Mouse (Mus musculus): ENCODE measurements at regions not wholly inside any gene's neighbourhood (a gene's known extent, or its start where the extent isn't known, plus 50 kb on each side); places are given as distances from the start of the nearest gene placed in this dataset.
A peak's percentile ranks its signal among the peaks of the same experiment; 100 is the strongest.

GRCm38 (mm10) chr1:137738157-137738851 is 437.2 kb downstream of the Ptprc start:
- DNase-seq = no peak

DNA sequence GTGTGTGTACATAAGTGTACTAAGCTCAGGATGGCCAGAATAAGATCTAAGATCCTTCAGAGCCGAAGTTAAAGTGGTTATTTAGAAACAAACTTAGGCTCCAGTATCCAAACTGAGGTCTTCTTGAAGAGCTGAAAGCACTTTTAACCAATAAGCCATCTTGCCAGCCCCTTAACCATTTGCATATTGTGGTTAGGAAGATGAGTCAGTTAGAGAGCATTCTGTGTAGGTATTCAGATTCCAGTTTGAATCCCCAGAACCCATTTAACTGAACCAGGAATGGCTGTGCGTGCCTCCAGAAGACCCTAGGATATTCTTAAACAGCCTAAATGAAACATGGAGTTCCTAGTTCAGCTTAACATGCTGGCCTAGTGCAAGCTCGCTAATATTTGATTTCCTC is 471.6 kb downstream of the Ptprc start:
- DNase-seq = no peak

DNA sequence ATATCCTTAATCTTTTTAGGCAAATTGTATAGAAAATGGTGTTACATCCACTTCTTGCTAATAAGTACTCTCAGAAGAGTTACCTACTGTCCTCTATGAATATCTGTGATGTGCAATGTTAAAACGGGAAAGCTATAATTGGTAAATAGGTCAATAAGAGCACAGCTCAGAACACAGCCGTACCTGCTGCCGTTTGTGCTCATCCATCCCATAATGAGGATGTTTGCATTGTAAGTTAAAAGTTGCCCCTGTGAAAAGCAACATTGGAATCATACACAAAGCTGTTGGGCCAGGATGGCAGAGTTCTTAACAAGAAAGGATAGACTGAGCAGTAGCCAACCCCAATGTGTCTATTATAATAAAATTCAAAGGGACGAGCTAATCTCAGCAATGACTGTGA is 476.6 kb downstream of the Ptprc start:
- DNase-seq = no peak

- no peak for DNase-seq
These were observed 478.2 kb downstream of the Ptprc start for GRCm38 (mm10) chr1:137697289-137697688.

DNA sequence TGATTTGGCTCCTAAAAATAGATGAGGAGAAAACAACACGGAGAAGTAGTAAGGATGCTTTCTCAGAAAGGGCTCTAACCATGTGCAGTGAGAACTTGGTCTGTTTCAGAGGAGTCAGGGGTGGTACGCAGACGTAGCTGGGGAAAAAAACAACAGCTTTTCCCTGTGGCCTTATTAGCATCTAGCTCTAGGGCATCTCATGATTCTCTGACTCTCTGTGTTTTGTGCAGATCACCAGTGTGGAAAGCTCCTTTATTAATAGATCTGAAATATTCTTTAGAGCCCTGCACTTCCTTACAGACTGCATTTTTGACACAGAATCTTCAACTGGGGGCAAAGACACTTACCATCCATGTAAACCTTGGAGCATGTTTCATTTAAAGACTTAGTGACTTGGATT is 478.7 kb downstream of the Ptprc start:
- no peak for DNase-seq

DNA sequence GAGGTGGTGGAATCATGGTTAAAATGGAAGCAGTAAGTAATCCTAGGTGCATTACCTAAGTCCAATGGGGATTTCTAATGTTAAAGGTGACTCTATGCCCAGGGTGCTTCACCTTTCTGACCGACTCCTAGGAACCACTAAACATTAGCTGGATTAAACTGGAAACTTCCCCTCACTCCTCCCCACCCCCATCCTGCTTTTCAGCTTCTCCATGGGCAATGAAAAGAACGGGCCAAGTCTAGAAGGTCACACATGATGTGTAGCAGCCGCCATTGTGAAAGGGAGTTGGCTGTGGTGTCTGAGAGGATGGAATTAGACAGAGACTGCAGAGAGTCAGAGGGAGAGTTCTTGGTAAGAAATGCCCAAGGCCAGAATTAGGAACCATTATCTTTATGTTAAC is 479.8 kb downstream of the Ptprc start:
- DNase-seq = peak in 1 of 2 experiments; percentile 3

DNA sequence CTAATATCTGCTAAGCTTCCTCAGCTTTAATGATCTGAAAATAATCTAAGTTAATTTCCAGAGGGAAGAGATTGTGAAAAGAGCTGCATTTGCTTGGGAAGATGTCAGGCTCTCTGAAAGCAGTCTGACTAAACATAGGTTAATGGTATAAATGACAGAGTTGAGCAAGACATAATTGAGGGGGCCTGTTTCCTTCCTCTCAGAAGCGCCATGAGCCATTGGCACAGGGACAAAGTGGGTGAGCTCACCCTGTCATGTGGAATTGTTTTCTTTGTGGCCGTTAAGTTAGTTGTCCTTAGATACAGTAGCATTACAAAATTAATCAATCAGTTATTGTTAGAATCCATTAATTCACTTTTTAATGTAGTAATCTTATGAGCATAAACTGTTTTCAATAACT is 483.0 kb downstream of the Ptprc start:
- peak in 1 of 2 experiments; percentile 10 for DNase-seq

DNA sequence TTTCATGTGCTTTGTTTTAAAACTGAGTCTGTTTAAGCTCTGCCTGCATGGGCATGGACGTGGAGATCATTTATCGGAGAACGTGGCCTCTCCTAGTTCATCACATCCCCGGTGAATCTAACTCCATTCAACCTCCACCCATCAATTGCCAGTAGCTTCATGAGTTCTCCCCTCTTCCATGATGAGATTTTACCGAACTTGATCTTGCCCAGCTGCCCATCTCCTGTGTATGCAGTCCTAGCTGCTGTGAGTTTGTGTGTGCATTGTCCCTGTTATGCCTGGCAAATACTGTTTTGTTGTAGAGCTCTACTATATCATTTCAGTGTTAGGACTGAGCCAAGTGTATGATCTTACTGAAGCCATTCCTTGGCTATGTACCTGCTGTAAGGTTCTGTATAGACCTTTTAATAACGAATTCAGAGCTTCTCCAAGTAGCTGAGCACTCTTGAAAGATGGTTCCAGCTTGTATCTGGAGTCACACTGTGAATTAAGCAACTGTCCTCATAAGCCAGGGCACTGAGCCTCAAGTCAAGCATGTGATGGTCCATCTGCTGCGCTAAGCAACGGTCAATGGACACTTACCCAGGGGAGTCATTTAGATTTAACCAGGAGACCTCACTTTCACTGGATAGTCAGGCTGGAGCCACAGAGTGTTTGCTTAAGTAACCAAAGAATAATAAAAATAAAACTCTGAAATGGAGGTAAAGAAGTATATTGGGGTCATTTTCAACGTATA is 484.5 kb downstream of the Ptprc start:
- DNase-seq = no peak

DNA sequence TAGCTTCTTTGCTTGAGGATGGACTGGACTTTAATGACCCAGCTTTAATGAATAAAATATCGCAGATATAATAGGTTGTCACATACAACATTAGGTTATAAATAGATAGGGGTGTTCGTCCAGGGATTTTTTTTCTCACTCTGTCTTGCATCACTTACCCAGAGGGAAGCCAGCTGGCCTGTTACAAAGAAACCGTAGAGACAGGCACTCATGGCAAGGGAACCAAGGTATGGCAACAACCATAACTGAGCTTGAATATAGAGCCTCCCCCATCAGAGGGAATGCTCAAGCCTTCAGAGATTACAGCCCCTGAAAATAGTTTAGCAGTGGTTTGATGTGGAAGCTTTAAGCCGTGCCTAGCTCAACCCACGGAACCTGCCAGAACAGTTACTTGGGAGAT is 504.9 kb downstream of the Ptprc start:
- DNase-seq = no peak

GRCm38 (mm10) chr1:137669849-137670248 is 505.7 kb downstream of the Ptprc start:
- no peak for DNase-seq

DNA sequence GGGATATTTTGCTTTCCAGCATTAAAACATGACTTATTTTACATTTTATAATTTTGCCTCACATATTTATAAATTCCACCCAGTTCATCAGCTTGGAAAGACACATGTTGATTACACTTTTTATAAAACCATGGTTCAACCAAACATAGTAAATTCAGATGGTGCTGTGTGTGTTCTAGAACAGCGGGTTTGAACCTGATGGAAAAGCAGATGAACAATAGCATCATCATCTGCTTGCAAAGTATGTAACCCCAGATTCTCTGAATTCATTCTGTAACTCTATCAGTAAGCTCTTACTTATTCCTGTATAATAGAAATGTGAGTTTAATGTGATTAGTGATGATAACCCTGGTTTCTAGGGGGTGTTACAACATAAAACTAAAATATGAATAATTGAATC is 517.4 kb downstream of the Ptprc start:
- DNase-seq = no peak

DNA sequence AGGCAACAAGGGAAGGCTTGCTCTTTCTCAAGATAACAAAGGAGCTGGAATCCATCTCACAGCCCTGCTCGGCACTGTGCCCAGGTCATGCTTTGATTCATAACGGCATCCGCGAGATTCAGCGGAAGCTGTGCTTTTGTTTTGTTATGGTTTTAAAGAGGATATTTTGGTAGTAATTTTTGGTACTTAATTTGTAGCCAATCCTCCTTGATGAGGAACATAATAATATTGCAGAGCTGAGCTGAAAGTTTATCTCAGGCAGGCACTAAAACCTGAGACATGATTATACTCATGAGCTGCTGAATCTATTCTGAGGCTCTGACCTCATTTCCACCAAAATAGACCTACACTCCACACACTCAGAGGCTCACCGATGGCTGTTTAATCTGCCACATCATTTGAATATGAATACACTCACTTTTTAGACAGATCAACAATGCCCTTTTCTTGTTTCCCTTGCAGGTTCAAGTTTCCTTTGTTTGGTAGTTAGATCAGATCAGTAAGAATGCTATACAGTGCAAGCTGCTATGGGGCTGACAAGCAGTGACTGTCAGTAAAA is 518.5 kb downstream of the Ptprc start:
- peak; percentile 84 to 88 for DNase-seq

DNA sequence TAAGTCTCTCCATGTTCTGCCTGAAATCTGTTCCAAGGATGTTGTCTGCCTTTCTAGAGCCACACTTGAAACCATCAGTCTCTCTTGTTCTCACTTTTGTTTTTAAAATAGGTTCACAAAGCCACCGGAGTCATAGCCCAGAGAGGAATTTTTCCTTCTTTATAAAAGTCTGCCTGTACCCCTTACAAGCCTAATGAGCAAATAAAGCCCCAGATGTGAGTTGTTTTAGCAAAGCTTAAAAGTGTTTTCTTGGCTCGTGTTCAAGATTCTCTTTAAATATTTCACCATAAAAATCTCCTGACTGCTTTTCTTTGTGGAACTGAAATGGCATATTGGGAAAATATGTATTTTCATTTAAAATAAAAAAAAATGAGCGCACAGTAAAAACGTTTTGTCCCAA is 521.3 kb downstream of the Ptprc start:
- no peak for DNase-seq

DNA sequence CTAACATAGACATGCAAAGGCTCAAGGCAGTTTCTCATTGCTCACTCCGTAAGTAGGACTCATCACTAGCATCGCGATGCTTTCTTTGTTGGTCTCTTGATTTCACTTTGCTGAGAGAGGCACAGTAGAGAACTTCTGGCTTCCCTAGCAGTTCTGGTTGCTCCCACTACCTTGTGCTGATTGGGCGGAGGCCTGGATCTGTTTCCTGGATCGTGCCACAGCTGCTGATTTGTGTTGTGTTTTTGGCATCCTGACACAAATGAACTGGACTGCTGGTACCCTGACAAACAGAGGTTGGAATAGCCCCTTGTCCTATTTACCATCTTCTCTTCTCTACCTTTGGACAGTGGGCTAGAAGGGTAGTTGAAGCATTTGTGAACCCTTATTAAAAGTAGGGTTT is 522.0 kb downstream of the Ptprc start:
- DNase-seq = peak; percentile 19 to 31

- no peak for DNase-seq
These were observed 524.9 kb downstream of the Ptprc start for GRCm38 (mm10) chr1:137650629-137651028.

GRCm38 (mm10) chr1:137650082-137650481 is 525.4 kb downstream of the Ptprc start:
- DNase-seq = peak in 1 of 2 experiments; percentile 21

DNA sequence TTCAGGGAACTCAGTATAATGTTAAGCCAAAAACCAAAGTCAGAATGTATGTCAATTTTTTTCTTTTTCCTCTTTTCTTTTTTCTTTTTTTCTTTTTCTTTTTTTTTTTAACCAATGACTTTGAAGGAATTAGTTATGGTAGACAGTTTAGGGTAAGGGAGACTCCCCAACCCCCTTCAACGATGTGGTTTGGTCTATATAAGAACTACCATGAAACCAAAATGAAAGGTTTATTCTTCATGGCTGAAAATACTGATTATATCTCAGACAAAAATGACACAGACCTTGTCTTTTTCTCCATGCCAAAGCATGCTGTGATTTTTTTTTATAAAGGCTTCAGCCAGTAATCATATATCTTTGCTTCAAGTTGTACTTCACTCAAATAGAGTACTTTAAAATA is 526.7 kb downstream of the Ptprc start:
- no peak for DNase-seq

- peak; percentile 14 to 39 for DNase-seq
These were observed 530.9 kb downstream of the Ptprc start for GRCm38 (mm10) chr1:137644601-137645040.

- no peak for DNase-seq
These were observed 532.0 kb downstream of the Ptprc start for GRCm38 (mm10) chr1:137643508-137643907.

GRCm38 (mm10) chr1:137640848-137641247 is 534.7 kb downstream of the Ptprc start:
- DNase-seq = no peak

- DNase-seq = no peak
These were observed 538.6 kb downstream of the Ptprc start for GRCm38 (mm10) chr1:137636947-137637346.

DNA sequence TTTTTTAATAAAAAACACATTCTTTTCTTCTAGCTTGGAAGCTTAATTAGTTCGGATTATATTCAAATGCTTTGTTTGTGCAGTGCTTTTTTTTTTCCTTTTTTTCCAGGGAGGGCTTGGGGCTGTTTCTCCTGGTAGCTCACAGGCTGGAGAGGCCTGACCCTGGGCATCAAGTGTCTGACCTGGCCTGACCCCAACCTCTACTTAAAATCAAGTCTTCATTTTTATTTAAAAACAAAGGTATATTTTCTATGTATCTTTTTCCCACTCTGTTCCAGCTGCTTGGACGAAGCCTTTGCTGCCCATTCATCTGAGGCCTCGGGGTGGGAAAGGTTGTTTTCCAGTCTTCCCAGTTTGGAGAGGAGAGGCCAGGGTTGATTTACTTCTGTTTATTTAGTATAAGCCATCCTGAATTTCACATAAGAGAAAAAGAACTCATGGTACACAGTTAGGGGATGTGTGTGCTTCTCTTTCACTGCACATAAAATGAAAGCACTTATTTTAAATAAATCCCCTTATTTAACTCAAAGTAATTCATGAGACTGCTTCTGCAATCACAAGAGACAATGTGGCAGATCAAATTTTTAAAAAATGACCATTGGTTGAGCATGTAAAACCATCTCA is 539.1 kb downstream of the Ptprc start:
- DNase-seq = no peak

- no peak for DNase-seq
These were observed 539.7 kb downstream of the Ptprc start for GRCm38 (mm10) chr1:137635781-137636180.

DNA sequence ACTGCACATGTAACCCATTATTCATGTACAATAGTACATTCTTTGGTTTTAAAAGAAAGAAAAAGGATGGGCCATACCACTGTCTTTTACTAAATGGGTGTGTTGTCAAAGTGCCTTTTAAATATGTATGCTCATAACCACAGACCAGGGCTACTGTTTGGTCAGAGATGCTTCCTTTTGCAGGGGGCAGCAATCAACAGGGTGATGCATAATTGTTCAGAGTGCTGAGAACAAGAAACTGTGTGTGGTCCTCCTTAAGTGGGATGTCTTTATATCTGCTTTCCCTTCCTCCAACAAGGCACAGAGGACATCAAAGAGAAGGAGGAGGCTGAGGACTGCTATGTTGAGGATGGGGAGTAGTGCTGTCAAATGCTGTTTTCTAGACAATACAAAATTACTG is 544.0 kb downstream of the Ptprc start:
- DNase-seq = no peak

All from kidney, postnatal 4 days (tissue).